Mouse (Mus musculus): Measurements from ENCODE around the gene Grin2b.

GRCm38 (mm10) chr6:136178066-136178465 lies 4.8 kb upstream of the Grin2b start:
- no peak for TF ChIP-seq E2F4 (IDR thresholded peaks at IDR 0.05; ENCODE audit: insufficient read depth)
- TF ChIP-seq USF1 (IDR thresholded peaks at IDR 0.05; ENCODE audit: low read depth), result no peak
- TF ChIP-seq POLR2A (IDR thresholded peaks at IDR 0.05; ENCODE audit: insufficient read length, low read depth), result no peak
- TF ChIP-seq MYOG (IDR thresholded peaks at IDR 0.05; ENCODE audit: control insufficient read depth in 1 of 3, insufficient read depth in 1 of 3, insufficient read length in 2 of 3, low read depth in 2 of 3), result no peak
- no peak for TF ChIP-seq MAX (IDR thresholded peaks at IDR 0.05; ENCODE audit: low read depth)
- TF ChIP-seq TCF3 (IDR thresholded peaks at IDR 0.05; ENCODE audit: insufficient read length, low read depth), result no peak
- TF ChIP-seq POLR2AphosphoS2 (IDR thresholded peaks at IDR 0.05; ENCODE audit: insufficient read length, low read depth), result no peak
- TF ChIP-seq TCF12 (IDR thresholded peaks at IDR 0.05; ENCODE audit: insufficient read depth, poor library complexity, severe bottlenecking), result no peak
- TF ChIP-seq CEBPB (IDR thresholded peaks at IDR 0.05; ENCODE audit: insufficient read depth, poor library complexity, severe bottlenecking), result no peak
- no peak for TF ChIP-seq REST (IDR thresholded peaks at IDR 0.05; ENCODE audit: insufficient read depth, insufficient read length)
- TF ChIP-seq MYOD1 (IDR thresholded peaks at IDR 0.05; ENCODE audit: control insufficient read depth in 1 of 3, insufficient read length in 2 of 3, low read depth in 2 of 3), result no peak
- TF ChIP-seq SRF (IDR thresholded peaks at IDR 0.05; ENCODE audit: control insufficient read depth, insufficient read length, low read depth), result no peak
